Mouse (Mus musculus): ENCODE results near the gene Mob3b. TPM values are rescaled to one million over a fixed set of nuclear protein-coding genes. Genes with fewer than 3 reads are reported as not detected.

The Mob3b gene
- polyA plus RNA-seq, 1 experiment from 2014 or later, result 30.2 TPM

- Histone ChIP-seq H3K9me3 (no peaks in the 10 kb centered on the region), H3K4me2 (replicated peaks) (0 out of 2 replicates have a peak overlapping the region, but pooled peaks have one; percentile 22), H3K4me1 (replicated peaks) (peaks cover 3% of the 10 kb centered on the region), H3K27me3 (replicated peaks) (no peaks in the 10 kb centered on the region), H3K4me3 (replicated peaks) (no peak overlapping the region), H3K27ac (0 out of 2 replicates have a peak overlapping the region, but pooled peaks have one; percentile 15), H3K36me3 (no peaks in the 10 kb centered on the region), H3K9ac (no peak overlapping the region)
- 0 out of 2 replicates have a peak, but pooled peaks have one; percentile 8 for ATAC-seq
- WGBS, result 44% methylated on average over 12 of the region's 12 CpGs
These were observed 13.7 kb downstream of the Mob3b start for GRCm38 (mm10) chr4:35143472-35144102.

DNA sequence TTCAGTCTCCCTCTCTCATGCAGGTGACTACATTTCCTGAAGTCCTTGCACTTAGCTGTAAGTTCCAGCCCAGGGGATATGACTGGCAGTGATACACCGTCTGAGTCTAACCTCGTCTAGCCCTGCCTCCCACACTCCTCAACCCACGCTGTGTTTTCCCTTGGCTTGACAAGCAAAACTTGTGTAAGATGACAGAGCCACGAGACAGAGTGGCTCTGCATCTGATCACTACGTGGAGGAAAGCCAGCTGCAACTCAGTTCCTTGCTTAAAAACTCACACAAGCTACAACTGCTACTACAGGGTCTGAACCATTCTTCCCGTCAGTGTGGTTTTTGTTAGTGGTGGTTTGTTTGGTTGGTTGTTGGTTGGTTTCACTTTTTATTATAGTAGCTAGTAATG, 17.0 kb downstream of the Mob3b start:
- Histone ChIP-seq H3K4me1 (replicated peaks) (peaks cover 12% of the 10 kb centered on the region), H3K27ac (no peak overlapping the region), H3K9me3 (no peaks in the 10 kb centered on the region), H3K4me3 (replicated peaks) (no peak overlapping the region), H3K27me3 (replicated peaks) (no peaks in the 10 kb centered on the region), H3K36me3 (no peaks in the 10 kb centered on the region), H3K4me2 (replicated peaks) (no peak overlapping the region), H3K9ac (no peak overlapping the region)
- ATAC-seq, result no peak
- 47% methylated on average over 6 of the region's 6 CpGs for WGBS

GRCm38 (mm10) chr4:35138077-35138476, 19.2 kb downstream of the Mob3b start:
- Histone ChIP-seq H3K27me3 (replicated peaks) (no peaks in the 10 kb centered on the region), H3K36me3 (no peaks in the 10 kb centered on the region), H3K27ac (no peak overlapping the region), H3K4me2 (replicated peaks) (no peak overlapping the region), H3K9ac (no peak overlapping the region), H3K4me3 (replicated peaks) (no peak overlapping the region), H3K9me3 (no peaks in the 10 kb centered on the region), H3K4me1 (replicated peaks) (peaks cover 13% of the 10 kb centered on the region)
- no peak for ATAC-seq
- WGBS, result 62% methylated on average over 6 of the region's 6 CpGs

DNA sequence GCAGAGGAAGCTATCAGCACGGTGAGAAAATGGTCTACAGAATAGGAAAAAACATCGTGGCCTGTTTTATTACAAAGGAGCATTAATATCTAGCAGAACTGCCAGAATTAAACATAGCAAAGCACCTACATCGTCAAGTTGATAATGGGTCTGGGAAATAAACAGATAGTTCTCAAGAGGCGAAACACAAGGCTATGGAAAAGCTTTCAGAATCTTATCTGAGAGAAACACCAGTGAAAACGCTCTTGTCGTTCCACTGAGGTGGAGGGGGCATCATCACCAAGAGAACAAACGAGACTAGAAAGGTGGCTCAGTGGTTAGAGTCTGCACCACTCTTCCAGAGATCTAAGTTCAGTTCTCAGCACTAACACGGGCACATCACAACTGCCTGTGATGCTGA, 20.3 kb downstream of the Mob3b start:
- no peaks in the 10 kb centered on the region for H3K36me3 ChIP-seq
- peaks cover 13% of the 10 kb centered on the region for H3K4me1 ChIP-seq (replicated peaks)
- H3K27me3 ChIP-seq (replicated peaks), result no peaks in the 10 kb centered on the region
- 61% methylated on average over 8 of the region's 8 CpGs for WGBS
- H3K9me3 ChIP-seq, result no peaks in the 10 kb centered on the region
- no peak overlapping the region for H3K9ac ChIP-seq
- H3K4me3 ChIP-seq (replicated peaks), result no peak overlapping the region
- H3K27ac ChIP-seq, result no peak overlapping the region
- no peak overlapping the region for H3K4me2 ChIP-seq (replicated peaks)
- ATAC-seq, result no peak

- H3K4me3 ChIP-seq (replicated peaks), result no peak overlapping the region
These were observed 21.5 kb downstream of the Mob3b start for GRCm38 (mm10) chr4:35135806-35136205.

DNA sequence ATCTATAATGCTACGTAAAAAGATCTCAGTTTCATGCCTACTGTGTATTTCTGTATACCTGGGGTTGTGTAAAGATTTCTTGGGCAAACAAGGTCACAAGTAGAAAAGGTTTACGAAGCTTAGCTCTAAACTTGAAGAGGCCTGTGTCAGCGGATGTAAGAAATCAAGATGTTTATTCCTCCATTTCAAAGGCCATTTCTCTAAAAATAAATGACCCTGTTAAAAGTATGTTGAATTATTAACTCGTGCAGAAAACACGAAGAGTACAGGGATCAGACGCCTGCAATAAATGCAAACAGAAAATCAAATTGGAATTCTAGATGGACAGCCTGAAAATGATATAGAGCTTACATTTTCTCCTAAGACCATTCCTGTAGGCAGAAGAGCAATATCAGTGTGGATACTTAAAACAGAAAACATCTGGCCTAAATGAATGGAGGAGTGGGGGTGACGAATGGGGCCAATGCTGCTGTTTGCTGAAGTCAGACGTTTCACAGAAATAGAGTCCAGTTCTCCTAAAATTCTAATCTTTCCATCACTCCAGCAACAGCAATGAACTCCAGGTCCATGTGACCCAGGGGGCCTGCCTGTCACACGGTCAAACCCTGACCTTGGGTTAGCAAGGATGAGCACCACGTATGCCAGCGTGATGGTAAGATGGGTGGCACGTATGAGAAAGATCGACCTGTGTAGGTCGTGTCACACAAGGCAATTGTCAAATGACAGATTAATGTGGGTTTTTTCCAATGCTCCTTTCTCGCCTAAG, 22.3 kb downstream of the Mob3b start:
- H3K27ac ChIP-seq, result no peak overlapping the region
- peaks cover 20% of the 10 kb centered on the region for H3K4me1 ChIP-seq (replicated peaks)
- H3K36me3 ChIP-seq, result no peaks in the 10 kb centered on the region
- H3K27me3 ChIP-seq (replicated peaks), result no peaks in the 10 kb centered on the region
- H3K9me3 ChIP-seq, result no peaks in the 10 kb centered on the region
- no peak for ATAC-seq
- H3K9ac ChIP-seq, result no peak overlapping the region
- H3K4me2 ChIP-seq (replicated peaks), result no peak overlapping the region
- 50% methylated on average over 15 of the region's 15 CpGs for WGBS
- no peak overlapping the region for H3K4me3 ChIP-seq (replicated peaks)

More at GRCm38 (mm10) chr4:35135806-35136205, 21.5 kb downstream of the Mob3b start:
- no peak overlapping the region for H3K27ac ChIP-seq
- no peak overlapping the region for H3K4me2 ChIP-seq (replicated peaks)
- no peaks in the 10 kb centered on the region for H3K36me3 ChIP-seq
- 83% methylated on average over 4 of the region's 4 CpGs for WGBS
- peaks cover 17% of the 10 kb centered on the region for H3K4me1 ChIP-seq (replicated peaks)
- no peak for ATAC-seq
- H3K9me3 ChIP-seq, result no peaks in the 10 kb centered on the region
- no peak overlapping the region for H3K9ac ChIP-seq
- H3K27me3 ChIP-seq (replicated peaks), result no peaks in the 10 kb centered on the region

DNA sequence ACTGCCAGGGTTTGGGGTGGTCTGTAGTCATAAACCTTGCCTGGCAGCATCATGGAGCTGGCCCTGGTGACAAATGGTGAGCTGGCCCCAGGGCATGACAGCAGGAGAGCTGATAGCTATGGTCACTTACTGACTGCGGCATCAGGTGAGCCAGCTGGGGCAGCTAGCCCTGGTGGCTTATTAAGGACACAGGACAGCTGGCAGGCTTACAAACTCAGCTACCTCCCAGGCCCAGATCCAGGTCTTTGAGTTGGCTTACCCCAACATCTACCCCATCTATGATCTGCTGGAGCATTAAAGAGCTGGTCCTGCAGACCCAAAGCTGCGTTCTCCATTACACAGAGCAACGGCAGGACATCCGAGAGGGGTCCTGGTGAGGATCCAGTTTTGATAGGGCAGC, 23.9 kb downstream of the Mob3b start:
- Histone ChIP-seq H3K36me3 (no peaks in the 10 kb centered on the region), H3K9ac (no peak overlapping the region), H3K4me1 (replicated peaks) (peaks cover 21% of the 10 kb centered on the region), H3K27ac (no peak overlapping the region), H3K4me3 (replicated peaks) (no peak overlapping the region), H3K9me3 (no peaks in the 10 kb centered on the region), H3K27me3 (replicated peaks) (no peaks in the 10 kb centered on the region), H3K4me2 (replicated peaks) (no peak overlapping the region)
- no peak for ATAC-seq
- WGBS, result 88% methylated on average over 4 of the region's 4 CpGs

DNA sequence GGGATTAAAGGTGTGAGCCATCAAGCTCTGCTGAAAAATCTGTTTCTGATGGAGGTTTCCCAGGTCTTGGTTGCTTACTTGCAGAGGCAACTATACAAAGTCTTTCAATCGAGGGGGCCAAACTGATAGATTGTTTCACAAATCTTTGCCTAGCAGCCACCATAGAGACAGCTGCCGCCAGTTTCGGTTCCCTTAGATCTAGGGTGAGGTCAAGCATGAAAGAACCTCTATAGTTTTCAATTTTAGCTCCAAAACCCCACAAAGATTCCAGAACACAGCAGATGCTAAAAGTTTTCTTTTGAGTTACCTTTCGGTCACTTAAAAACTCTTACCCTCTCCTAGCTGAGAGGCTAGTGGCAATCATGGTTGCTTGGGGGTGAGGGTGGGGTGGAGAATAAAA, 25.7 kb downstream of the Mob3b start:
- Histone ChIP-seq H3K9ac (no peak overlapping the region), H3K4me1 (replicated peaks) (peaks cover 28% of the 10 kb centered on the region), H3K4me3 (replicated peaks) (no peak overlapping the region), H3K9me3 (no peaks in the 10 kb centered on the region), H3K27me3 (replicated peaks) (no peaks in the 10 kb centered on the region), H3K36me3 (no peaks in the 10 kb centered on the region), H3K4me2 (replicated peaks) (no peak overlapping the region), H3K27ac (no peak overlapping the region)
- no peak for ATAC-seq
- whole genome bisulfite sequencing, result 95% methylated on average over 4 of the region's 4 CpGs

- H3K27me3 ChIP-seq (replicated peaks), result no peaks in the 10 kb centered on the region
- H3K4me2 ChIP-seq (replicated peaks), result no peak overlapping the region
- H3K4me3 ChIP-seq (replicated peaks), result no peak overlapping the region
- no peaks in the 10 kb centered on the region for H3K9me3 ChIP-seq
- H3K9ac ChIP-seq, result no peak overlapping the region
- peaks cover 21% of the 10 kb centered on the region for H3K4me1 ChIP-seq (replicated peaks)
- H3K36me3 ChIP-seq, result no peaks in the 10 kb centered on the region
- peak; percentile 66 for ATAC-seq
- H3K27ac ChIP-seq, result 0 out of 2 replicates have a peak overlapping the region, but pooled peaks have one; percentile 18
- 37% methylated on average over 6 of the region's 6 CpGs for WGBS
These were observed 26.8 kb downstream of the Mob3b start for GRCm38 (mm10) chr4:35130411-35130948.

DNA sequence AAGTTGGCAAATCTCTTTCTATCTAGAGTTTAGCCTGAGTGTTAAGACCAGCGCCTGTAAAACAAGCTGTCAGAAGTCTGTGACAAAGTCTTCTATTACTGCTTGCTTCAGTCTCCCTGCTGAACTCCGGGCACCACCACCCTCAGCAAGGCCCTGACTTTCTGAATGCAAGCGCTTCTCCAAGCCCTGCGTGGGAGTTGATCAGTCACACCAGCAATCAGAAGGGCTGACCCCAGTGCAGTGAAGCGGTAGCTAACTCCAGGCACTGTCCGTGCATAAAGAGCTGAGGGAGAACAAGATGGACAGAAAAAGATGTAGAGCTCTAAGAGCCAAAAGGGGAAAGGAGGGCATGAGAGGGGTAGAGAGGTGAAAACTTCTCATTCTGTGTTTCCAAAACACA, 29.5 kb downstream of the Mob3b start:
- no peak overlapping the region for H3K27ac ChIP-seq
- H3K9ac ChIP-seq, result no peak overlapping the region
- H3K27me3 ChIP-seq (replicated peaks), result no peaks in the 10 kb centered on the region
- H3K9me3 ChIP-seq, result no peaks in the 10 kb centered on the region
- H3K4me2 ChIP-seq (replicated peaks), result no peak overlapping the region
- WGBS, result 54% methylated on average over 6 of the region's 6 CpGs
- ATAC-seq, result no peak
- H3K4me1 ChIP-seq (replicated peaks), result peaks cover 26% of the 10 kb centered on the region
- no peak overlapping the region for H3K4me3 ChIP-seq (replicated peaks)
- no peaks in the 10 kb centered on the region for H3K36me3 ChIP-seq

DNA sequence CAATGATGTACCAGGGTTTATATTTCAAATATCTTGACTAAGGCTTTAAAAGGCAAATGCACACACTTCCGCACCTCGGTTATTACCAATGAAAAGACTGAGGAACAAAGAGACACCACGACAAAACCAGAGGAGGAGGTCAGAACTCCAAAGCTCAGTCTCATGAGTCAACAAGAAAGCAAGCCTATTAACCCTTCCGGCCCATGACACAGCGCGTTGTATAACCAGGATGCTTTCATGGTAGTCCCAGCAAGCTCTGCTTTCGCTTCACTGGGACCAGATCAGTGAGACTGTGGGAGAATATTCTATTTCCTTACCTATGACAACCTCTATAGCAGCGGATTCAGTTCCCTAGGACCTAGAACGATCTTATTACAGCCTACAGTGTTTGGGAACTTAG, 30.5 kb downstream of the Mob3b start:
- Histone ChIP-seq H3K27me3 (replicated peaks) (no peaks in the 10 kb centered on the region), H3K27ac (no peak overlapping the region), H3K9me3 (no peaks in the 10 kb centered on the region), H3K4me1 (replicated peaks) (peaks cover 31% of the 10 kb centered on the region), H3K9ac (no peak overlapping the region), H3K4me2 (replicated peaks) (no peak overlapping the region), H3K4me3 (replicated peaks) (no peak overlapping the region), H3K36me3 (no peaks in the 10 kb centered on the region)
- no peak for ATAC-seq
- 73% methylated on average over 9 of the region's 9 CpGs for WGBS

GRCm38 (mm10) chr4:35125299-35125777, 31.9 kb downstream of the Mob3b start:
- no peak overlapping the region for H3K4me3 ChIP-seq (replicated peaks)
- peak; percentile 42; the same call in 1 of the 2 replicates for ATAC-seq
- H3K4me1 ChIP-seq (replicated peaks), result peaks cover 33% of the 10 kb centered on the region
- H3K4me2 ChIP-seq (replicated peaks), result peak overlapping the region; percentile 28
- WGBS, result 18% methylated on average over 6 of the region's 6 CpGs
- no peak overlapping the region for H3K9ac ChIP-seq
- H3K27ac ChIP-seq, result peak overlapping the region; percentile 44; the same call in 1 of the 2 replicates
- H3K36me3 ChIP-seq, result no peaks in the 10 kb centered on the region
- H3K27me3 ChIP-seq (replicated peaks), result no peaks in the 10 kb centered on the region
- no peaks in the 10 kb centered on the region for H3K9me3 ChIP-seq

Measured in intestine, embryonic 15.5 days (tissue).